Mouse (Mus musculus): ENCODE measurements around the gene Dcxr. TPM values are rescaled to one million over a fixed set of nuclear protein-coding genes. Genes with fewer than 3 reads are reported as not detected.

The Dcxr gene
- polyA plus RNA-seq, 2 experiments, result 18.5 to 21.8 TPM

GRCm38 (mm10) chr11:120728530-120729240 lies 1.6 kb upstream of the Dcxr start:
- H3K4me1 ChIP-seq (ENCODE audit: control insufficient read depth, insufficient read depth, low read length), result peaks cover 14% of the 10 kb centered on the region; the same call in 1 of the 2 replicates
- H3K4me2 ChIP-seq (replicated peaks; ENCODE audit: low read depth, low read length, severe bottlenecking), result no peak overlapping the region
- no peak overlapping the region for H3K27ac ChIP-seq (replicated peaks; ENCODE audit: low read depth, low read length)
- no peak overlapping the region for H3K4me3 ChIP-seq (replicated peaks; ENCODE audit: low read length)
- ATAC-seq (ENCODE audit: low FRiP score, low read depth), result no peak
- H3K9ac ChIP-seq (ENCODE audit: low read depth, low read length, severe bottlenecking), result no peak overlapping the region
- peaks cover 5% of the 10 kb centered on the region; the same call in 1 of the 2 replicates for H3K36me3 ChIP-seq (ENCODE audit: control insufficient read depth, insufficient read depth, low read length)
- no peak for DNase-seq (ENCODE audit: low spot score)
- no peak for TF ChIP-seq POLR2A (IDR thresholded peaks at IDR 0.05; ENCODE audit: borderline replicate concordance, extremely low read depth, insufficient read depth, insufficient read length)
- 69% methylated on average over 11 of the region's 11 CpGs for WGBS
- H3K9me3 ChIP-seq (ENCODE audit: control insufficient read depth, low read length), result no peaks in the 10 kb centered on the region
- no peaks in the 10 kb centered on the region for H3K27me3 ChIP-seq (ENCODE audit: control insufficient read depth, insufficient read depth, low read length)

- H3K4me2 ChIP-seq (replicated peaks; ENCODE audit: low read depth, low read length, severe bottlenecking), result peak overlapping the region; percentile 87; the same call in 1 of the 2 replicates
- no peaks in the 10 kb centered on the region for H3K27me3 ChIP-seq (ENCODE audit: control insufficient read depth, insufficient read depth, low read length)
- H3K27ac ChIP-seq (replicated peaks; ENCODE audit: low read depth, low read length), result no peak overlapping the region
- no peak for ATAC-seq (ENCODE audit: low FRiP score, low read depth)
- no peak for DNase-seq (ENCODE audit: low spot score)
- WGBS, result 74% methylated on average over 10 of the region's 12 CpGs
- no peaks in the 10 kb centered on the region for H3K9me3 ChIP-seq (ENCODE audit: control insufficient read depth, low read length)
- no peak overlapping the region for H3K9ac ChIP-seq (ENCODE audit: low read depth, low read length, severe bottlenecking)
- peaks cover 9% of the 10 kb centered on the region; the same call in 1 of the 2 replicates for H3K4me1 ChIP-seq (ENCODE audit: control insufficient read depth, insufficient read depth, low read length)
- TF ChIP-seq POLR2A (IDR thresholded peaks at IDR 0.05; ENCODE audit: borderline replicate concordance, extremely low read depth, insufficient read depth, insufficient read length), result no peak
- H3K4me3 ChIP-seq (replicated peaks; ENCODE audit: low read length), result no peak overlapping the region
- peaks cover 8% of the 10 kb centered on the region; the same call in 1 of the 2 replicates for H3K36me3 ChIP-seq (ENCODE audit: control insufficient read depth, insufficient read depth, low read length)
Observed at GRCm38 (mm10) chr11:120727564-120727963, 483 bp upstream of the Dcxr start.

DNA sequence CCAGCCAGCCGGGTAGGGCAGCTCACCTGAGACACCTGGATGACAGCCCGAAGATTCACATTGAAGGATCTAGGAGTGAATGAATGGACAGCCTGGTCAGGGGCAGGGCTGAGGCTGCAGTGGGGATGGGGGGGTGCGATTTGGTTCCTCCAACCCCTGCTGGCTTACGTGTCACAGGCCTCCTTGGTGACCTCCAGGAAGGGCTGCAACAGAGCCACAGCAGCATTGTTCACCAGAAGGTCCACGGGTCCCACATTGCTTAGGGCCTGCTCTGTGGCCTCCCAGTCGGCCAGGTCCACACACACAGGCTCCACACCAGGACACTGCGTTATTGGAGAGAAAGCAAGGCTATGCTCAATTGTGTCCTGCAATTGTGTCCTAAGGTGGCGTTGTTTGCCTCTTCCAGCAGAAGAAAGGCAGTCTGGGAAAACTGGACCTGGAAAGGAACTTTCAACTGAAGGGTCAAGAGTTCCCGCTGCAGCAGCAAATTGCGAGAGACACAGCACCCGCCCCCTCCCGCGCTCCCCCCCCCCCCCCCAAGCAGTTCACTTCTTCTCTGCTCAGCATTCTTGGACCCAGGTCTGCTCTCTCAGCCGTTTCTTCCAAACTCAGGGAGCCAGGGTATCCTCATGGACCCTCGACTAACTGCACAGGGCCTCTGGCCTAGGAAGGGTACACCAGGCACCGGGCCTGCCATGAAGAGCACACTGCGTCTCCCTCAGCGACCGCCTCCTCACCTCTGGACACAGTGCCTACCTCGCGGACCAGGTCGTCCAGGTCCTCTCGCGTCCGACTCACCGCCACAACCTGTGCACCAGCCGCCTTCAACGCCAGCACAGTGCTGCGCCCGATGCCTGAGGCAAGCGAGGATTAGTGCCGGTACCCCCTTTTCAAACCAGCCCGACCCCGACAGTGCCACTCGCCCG lies 575 bp downstream of the Dcxr start:
- H3K27ac ChIP-seq (replicated peaks; ENCODE audit: low read depth, low read length), result no peak overlapping the region
- peak; percentile 9; the same call in 1 of the 2 replicates for ATAC-seq (ENCODE audit: low FRiP score, low read depth)
- no peak for TF ChIP-seq POLR2A (IDR thresholded peaks at IDR 0.05; ENCODE audit: borderline replicate concordance, extremely low read depth, insufficient read depth, insufficient read length)
- H3K4me3 ChIP-seq (replicated peaks; ENCODE audit: low read length), result peak overlapping the region; percentile 53
- peaks cover 8% of the 10 kb centered on the region; the same call in 1 of the 2 replicates for H3K36me3 ChIP-seq (ENCODE audit: control insufficient read depth, insufficient read depth, low read length)
- 20% methylated on average over 33 of the region's 36 CpGs for WGBS
- H3K27me3 ChIP-seq (ENCODE audit: control insufficient read depth, insufficient read depth, low read length), result no peaks in the 10 kb centered on the region
- H3K9ac ChIP-seq (ENCODE audit: low read depth, low read length, severe bottlenecking), result peak overlapping the region; percentile 59
- H3K4me2 ChIP-seq (replicated peaks; ENCODE audit: low read depth, low read length, severe bottlenecking), result peak overlapping the region; percentile 87
- DNase-seq (ENCODE audit: low spot score), result no peak
- peaks cover 11% of the 10 kb centered on the region for H3K4me1 ChIP-seq (ENCODE audit: control insufficient read depth, insufficient read depth, low read length)
- H3K9me3 ChIP-seq (ENCODE audit: control insufficient read depth, low read length), result no peaks in the 10 kb centered on the region

GRCm38 (mm10) chr11:120723509-120723908 lies 3.6 kb downstream of the Dcxr start:
- Histone ChIP-seq H3K4me2 (replicated peaks; ENCODE audit: low read depth, low read length, severe bottlenecking) (no peak overlapping the region), H3K27ac (replicated peaks; ENCODE audit: low read depth, low read length) (no peak overlapping the region), H3K27me3 (ENCODE audit: control insufficient read depth, insufficient read depth, low read length) (no peaks in the 10 kb centered on the region), H3K36me3 (ENCODE audit: control insufficient read depth, insufficient read depth, low read length) (peaks cover 19% of the 10 kb centered on the region), H3K4me1 (ENCODE audit: control insufficient read depth, insufficient read depth, low read length) (peaks cover 15% of the 10 kb centered on the region), H3K4me3 (replicated peaks; ENCODE audit: low read length) (no peak overlapping the region), H3K9me3 (ENCODE audit: control insufficient read depth, low read length) (no peaks in the 10 kb centered on the region), H3K9ac (ENCODE audit: low read depth, low read length, severe bottlenecking) (no peak overlapping the region)
- WGBS, result 86% methylated on average over 7 of the region's 7 CpGs
- DNase-seq (ENCODE audit: low spot score) (no peak), ATAC-seq (ENCODE audit: low FRiP score, low read depth) (no peak)
- no peak for TF ChIP-seq POLR2A (IDR thresholded peaks at IDR 0.05; ENCODE audit: borderline replicate concordance, extremely low read depth, insufficient read depth, insufficient read length)

DNA sequence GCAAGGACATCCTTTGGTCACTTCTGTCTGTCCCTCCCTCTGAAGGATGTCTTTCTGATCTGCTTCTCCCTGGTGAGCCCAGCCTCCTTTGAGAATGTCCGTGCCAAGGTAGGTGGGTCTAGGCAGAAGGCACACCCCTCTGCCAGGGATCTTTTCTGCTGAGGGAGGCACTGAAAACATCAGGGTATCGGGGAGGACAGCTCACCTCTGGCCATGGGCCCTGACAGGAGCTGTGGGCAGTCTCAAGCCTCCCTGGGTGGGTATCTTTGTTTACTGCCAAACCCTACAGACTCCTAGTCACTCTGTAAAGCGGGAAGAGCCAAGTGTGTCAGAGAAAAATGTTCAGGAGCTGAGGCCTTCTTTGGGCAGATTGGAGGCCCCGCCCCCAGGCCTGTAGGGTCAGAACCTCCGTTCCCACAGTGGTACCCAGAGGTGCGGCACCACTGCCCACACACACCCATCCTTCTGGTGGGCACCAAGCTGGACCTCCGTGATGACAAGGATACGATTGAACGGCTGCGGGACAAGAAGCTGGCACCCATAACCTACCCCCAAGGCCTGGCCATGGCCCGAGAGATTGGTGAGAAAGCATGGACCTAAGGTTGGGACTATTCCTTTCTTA lies 4.2 kb downstream of the Dcxr start:
- Histone ChIP-seq H3K27ac (replicated peaks; ENCODE audit: low read depth, low read length) (no peak overlapping the region), H3K27me3 (ENCODE audit: control insufficient read depth, insufficient read depth, low read length) (no peaks in the 10 kb centered on the region), H3K36me3 (ENCODE audit: control insufficient read depth, insufficient read depth, low read length) (peaks cover 25% of the 10 kb centered on the region), H3K9ac (ENCODE audit: low read depth, low read length, severe bottlenecking) (no peak overlapping the region), H3K4me1 (ENCODE audit: control insufficient read depth, insufficient read depth, low read length) (peaks cover 15% of the 10 kb centered on the region), H3K9me3 (ENCODE audit: control insufficient read depth, low read length) (no peaks in the 10 kb centered on the region), H3K4me2 (replicated peaks; ENCODE audit: low read depth, low read length, severe bottlenecking) (no peak overlapping the region), H3K4me3 (replicated peaks; ENCODE audit: low read length) (no peak overlapping the region)
- DNase-seq (ENCODE audit: low spot score) (no peak), ATAC-seq (ENCODE audit: low FRiP score, low read depth) (no peak)
- 88% methylated on average over 11 of the region's 11 CpGs for WGBS
- no peak for TF ChIP-seq POLR2A (IDR thresholded peaks at IDR 0.05; ENCODE audit: borderline replicate concordance, extremely low read depth, insufficient read depth, insufficient read length)

Data from limb, embryonic 14.5 days (tissue).